In the genomic region with DNA sequence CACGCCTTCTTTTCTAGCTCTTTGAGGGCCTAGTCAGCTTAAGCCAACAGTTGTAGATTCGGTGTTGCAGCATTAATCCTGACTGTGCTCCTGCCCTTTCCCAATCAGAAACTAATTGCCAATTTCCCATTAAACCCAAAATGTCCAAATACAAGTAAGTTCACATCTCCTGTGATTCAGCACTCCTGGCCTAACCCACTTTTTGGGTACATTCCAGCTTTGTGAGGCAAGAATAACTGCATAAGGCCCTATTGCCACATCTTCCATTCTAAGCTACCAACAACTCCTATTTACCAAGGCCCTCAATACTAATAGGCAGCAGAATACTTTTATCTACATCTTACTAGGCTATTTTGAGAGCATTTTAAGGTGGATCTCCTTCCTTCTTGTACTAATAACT, we compare ENCODE assay signal across 31 mouse cellular contexts. TPM values are rescaled to one million over a fixed set of nuclear protein-coding genes. Genes with fewer than 3 reads are reported as not detected.
A peak's percentile ranks its signal among the peaks of the same experiment; 100 is the strongest.
DNase-seq lines count a peak whose midpoint lies in the region; ATAC-seq and TF ChIP-seq lines count a peak whose summit lies in the region.
"Had no signal": no experiment of that assay in that cellular context is flagged by ENCODE, and none has a peak within 500 bp of the region (broad histone marks: within the 10 kb centered on the region; RNA-seq: fewer than 3 reads in every experiment).

No protein-coding gene starts in this region.

- no peak overlapping the region for H3K4me2 ChIP-seq in lung, postnatal 0 days (replicated peaks; ENCODE audit: low read depth, low read length)
- no peak overlapping the region for H3K4me2 ChIP-seq in forebrain, embryonic 13.5 days
- H3K4me2 ChIP-seq: forebrain, embryonic 15.5 days; heart, embryonic 15.5 days; hindbrain, embryonic 12.5 days; intestine, embryonic 15.5 days; liver, embryonic 15.5 days; midbrain, embryonic 15.5 days; neural tube, embryonic 15.5 days had no signal

- H3K27ac ChIP-seq in lung, postnatal 0 days (ENCODE audit: low read length): no peak overlapping the region
- H3K27ac ChIP-seq in forebrain, embryonic 13.5 days: no peak overlapping the region
- H3K27ac ChIP-seq: forebrain, embryonic 15.5 days; heart, embryonic 10.5 days; heart, embryonic 15.5 days; hindbrain, embryonic 12.5 days; hindbrain, postnatal 0 days; intestine, embryonic 15.5 days; kidney, postnatal 0 days; liver, embryonic 15.5 days; midbrain, embryonic 10.5 days; midbrain, embryonic 15.5 days; neural tube, embryonic 15.5 days had no signal

- no peak for TF ChIP-seq CTCF in lung, postnatal 0 days (IDR thresholded peaks at IDR 0.05)
- TF ChIP-seq CTCF in lung, adult 2 months (IDR thresholded peaks at IDR 0.05; ENCODE audit: insufficient read depth, low read length): no peak

- WGBS in lung, postnatal 0 days: 88% methylated on average over 2 of the region's 2 CpGs
- WGBS in lung, adult 2 months: 75% methylated on average over 2 of the region's 2 CpGs
- 50% methylated on average over 2 of the region's 2 CpGs for WGBS in forebrain, embryonic 13.5 days

- H3K9ac ChIP-seq in lung, postnatal 0 days (replicated peaks; ENCODE audit: low read depth): no peak overlapping the region
- no peak overlapping the region for H3K9ac ChIP-seq in forebrain, embryonic 13.5 days
- H3K9ac ChIP-seq: forebrain, embryonic 15.5 days; heart, embryonic 15.5 days; hindbrain, embryonic 12.5 days; intestine, embryonic 15.5 days; liver, embryonic 15.5 days; midbrain, embryonic 15.5 days; neural tube, embryonic 15.5 days had no signal

- H3K36me3 ChIP-seq in lung, postnatal 0 days (ENCODE audit: insufficient read depth, low read length): no peaks in the 10 kb centered on the region
- H3K36me3 ChIP-seq in forebrain, embryonic 13.5 days (ENCODE audit: poor library complexity, severe bottlenecking): peaks cover 21% of the 10 kb centered on the region
- H3K36me3 ChIP-seq: forebrain, embryonic 15.5 days; heart, embryonic 15.5 days; intestine, embryonic 15.5 days; liver, embryonic 15.5 days had no signal

- H3K4me3 ChIP-seq in lung, postnatal 0 days (ENCODE audit: low read depth, low read length): no peak overlapping the region
- no peak overlapping the region for H3K4me3 ChIP-seq in lung, adult 2 months (replicated peaks; ENCODE audit: extremely low read depth, low read depth, low read length)
- H3K4me3 ChIP-seq in forebrain, embryonic 13.5 days: no peak overlapping the region
- H3K4me3 ChIP-seq: forebrain, embryonic 15.5 days; heart, embryonic 10.5 days; heart, embryonic 15.5 days; hindbrain, embryonic 12.5 days; intestine, embryonic 15.5 days; liver, embryonic 15.5 days; midbrain, embryonic 10.5 days; midbrain, embryonic 15.5 days; neural tube, embryonic 15.5 days had no signal

- no peak for TF ChIP-seq EP300 in lung, postnatal 0 days (IDR thresholded peaks at IDR 0.05)

- peak; percentile 25 for DNase-seq in adrenal gland, adult 8-10 months
- no peak for DNase-seq in adrenal gland, postnatal 25 days
- DNase-seq in lung, postnatal 0 days (ENCODE audit: low spot score): peak; percentile 10
- no peak for DNase-seq in lung, adult 2 months
- peak; percentile 14 to 20 for DNase-seq in adrenal gland, postnatal 36 days
- DNase-seq in ovary, postnatal 36 days (ENCODE audit: low spot score): no peak
- DNase-seq: cerebellum, adult 11 months; cerebellum, adult 9-10 months; cerebellum, postnatal 36 days; gastrocnemius, postnatal 10 days; heart, adult 11 months; kidney, adult 2 months; kidney, postnatal 4 days; layer of hippocampus, postnatal 36 days; left cerebral cortex, postnatal 4 days; spleen, adult 18-20 months; thymus, adult 2 months; thymus, postnatal 36 days had no signal

- H3K27me3 ChIP-seq in lung, postnatal 0 days (replicated peaks; ENCODE audit: insufficient read depth, low read length): no peaks in the 10 kb centered on the region
- H3K27me3 ChIP-seq in forebrain, embryonic 13.5 days: no peaks in the 10 kb centered on the region
- H3K27me3 ChIP-seq: forebrain, embryonic 15.5 days; heart, embryonic 15.5 days; hindbrain, embryonic 12.5 days; intestine, embryonic 15.5 days; liver, embryonic 15.5 days; midbrain, embryonic 15.5 days; neural tube, embryonic 15.5 days had no signal

- H3K9me3 ChIP-seq in lung, postnatal 0 days (ENCODE audit: low read length): no peaks in the 10 kb centered on the region
- H3K9me3 ChIP-seq in forebrain, embryonic 13.5 days (replicated peaks): no peaks in the 10 kb centered on the region
- H3K9me3 ChIP-seq: forebrain, embryonic 15.5 days; heart, embryonic 10.5 days; heart, embryonic 15.5 days; hindbrain, embryonic 12.5 days; intestine, embryonic 15.5 days; liver, embryonic 15.5 days; midbrain, embryonic 10.5 days; midbrain, embryonic 15.5 days; neural tube, embryonic 15.5 days had no signal

- TF ChIP-seq POLR2A in lung, adult 2 months (IDR thresholded peaks at IDR 0.05; ENCODE audit: borderline replicate concordance, extremely low read depth, low read depth, low read length): no peak

- ATAC-seq in lung, postnatal 0 days: no peak
- ATAC-seq in forebrain, embryonic 13.5 days: no peak
- ATAC-seq: CD4-positive, CD25-positive, alpha-beta regulatory T cell, adult 4 months; forebrain, embryonic 15.5 days; hindbrain, postnatal 0 days; intestine, embryonic 15.5 days; midbrain, embryonic 15.5 days had no signal

- H3K4me1 ChIP-seq in lung, postnatal 0 days (ENCODE audit: insufficient read depth, low read depth, low read length): no peaks in the 10 kb centered on the region
- H3K4me1 ChIP-seq in lung, adult 2 months (ENCODE audit: control insufficient read depth, insufficient read depth, low read length): no peaks in the 10 kb centered on the region
- H3K4me1 ChIP-seq in forebrain, embryonic 13.5 days: no peaks in the 10 kb centered on the region
- H3K4me1 ChIP-seq: forebrain, embryonic 15.5 days; heart, embryonic 10.5 days; heart, embryonic 15.5 days; hindbrain, embryonic 12.5 days; intestine, embryonic 15.5 days; liver, embryonic 15.5 days; midbrain, embryonic 10.5 days; midbrain, embryonic 15.5 days; neural tube, embryonic 15.5 days had no signal

RNA-seq across cellular contexts. Expression of gene Tmem185a, which starts 11.5 kb away (rescaled TPM):
- 100 to 1,000 TPM in 1 of 4 experiments, 10 to 100 TPM in 3; 49.8 to 114 (median 69.4) TPM for total RNA-seq in adrenal gland, adult 8-10 months (2022)
- 56.1 and 88.7 TPM in 2 replicates for total RNA-seq in adrenal gland, postnatal 25 days (2021)
- 29.0 and 30.4 TPM in 2 replicates for polyA plus RNA-seq in lung, postnatal 0 days (2015; fragmentation: Nextera tagmentation; extraction: Ambion mirVana)
- polyA plus RNA-seq in lung, adult 2 months (2012; rRNA removed): 22.3 and 31.7 TPM in 2 replicates
- 10 to 100 TPM; 41.3 to 82.5 TPM for total RNA-seq in adrenal gland, postnatal 36 days (2021)
- polyA plus RNA-seq in forebrain, embryonic 13.5 days (2015; fragmentation: Nextera tagmentation; extraction: Ambion mirVana): 44.6 and 47.7 TPM in 2 replicates

Comparison
In these comparisons a context has a peak if more than half of its experiments do, and no peak if none do; other contexts are left out.
1. DNase-seq: peak in adrenal gland, adult 8-10 months (single experiment), lung, postnatal 0 days (single experiment) and adrenal gland, postnatal 36 days (2 of 2); none in adrenal gland, postnatal 25 days (single experiment), lung, adult 2 months (single experiment) and ovary, postnatal 36 days (single experiment).